Mouse (Mus musculus): ENCODE measurements around the gene Zfp764.

DNA sequence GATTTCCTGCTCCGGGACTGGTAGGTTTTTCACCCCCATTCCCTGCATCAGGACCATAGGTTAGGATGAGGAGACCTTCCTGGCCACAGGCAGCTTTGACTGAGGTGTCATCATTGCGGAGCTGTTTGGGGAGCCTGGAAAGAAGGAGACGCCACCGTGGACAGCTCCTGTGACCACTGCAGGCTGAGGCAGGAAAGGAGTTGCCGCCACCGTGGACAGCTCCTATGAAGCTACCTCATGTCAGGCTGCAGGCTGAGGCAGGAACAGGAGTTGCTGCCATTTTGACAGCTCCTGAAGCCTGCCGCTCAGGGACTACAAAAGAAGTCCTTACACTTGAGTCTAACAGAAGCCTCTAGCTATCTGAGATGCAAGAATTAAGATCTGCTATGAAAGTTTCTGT lies 48.3 kb upstream of the Zfp764 start:
- no peak for TF ChIP-seq CTCF (IDR thresholded peaks at IDR 0.05; ENCODE audit: control insufficient read depth, insufficient read depth, insufficient replicate concordance, low read depth, low read length)
- no peak for TF ChIP-seq POLR2A (IDR thresholded peaks at IDR 0.05; ENCODE audit: control insufficient read depth, low read depth, low read length)

All from testis, adult 2 months (tissue).